Mouse (Mus musculus): ENCODE results near the gene Megf11.

DNA sequence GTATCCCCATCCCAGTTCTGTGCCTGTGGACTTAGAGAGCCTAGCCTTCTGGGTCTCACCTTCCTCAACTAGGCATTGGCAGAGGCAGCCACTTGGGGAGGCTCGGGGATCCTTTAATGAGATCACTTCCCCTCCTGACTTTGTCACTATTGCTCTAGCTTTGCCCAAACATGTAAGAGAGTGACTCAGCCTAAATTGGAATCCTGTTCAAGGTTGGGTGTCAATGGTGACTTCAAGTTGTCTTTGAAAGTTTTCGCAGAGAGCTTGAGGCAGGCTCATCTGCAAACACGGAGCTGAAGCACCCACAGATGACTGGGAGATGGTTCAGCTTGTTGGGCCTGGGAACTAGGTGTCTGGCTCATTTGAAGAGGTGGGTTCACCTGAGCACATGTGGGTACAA lies 85.9 kb downstream of the Megf11 start:
- TF ChIP-seq POLR2A (IDR thresholded peaks at IDR 0.05; ENCODE audit: control insufficient read depth in 1 of 2, insufficient read depth in 1 of 2, low read depth in 1 of 2, low read length in 2 of 2, poor library complexity in 1 of 2), result no peak
- no peak for TF ChIP-seq ZNF384 (IDR thresholded peaks at IDR 0.05; ENCODE audit: low read depth, low read length)
- no peak for TF ChIP-seq CTCF (IDR thresholded peaks at IDR 0.05 in 2 of 3, conservative IDR thresholded peaks at IDR 0.05 in 1 of 3; ENCODE audit: control insufficient read depth in 1 of 3, insufficient read depth in 1 of 3, low read depth in 2 of 3, low read length in 3 of 3, poor library complexity in 1 of 3, severe bottlenecking in 1 of 3)
- no peak for TF ChIP-seq EP300 (IDR thresholded peaks at IDR 0.05; ENCODE audit: low read depth in 1 of 2, low read length in 2 of 2)
- no peak for TF ChIP-seq HCFC1 (IDR thresholded peaks at IDR 0.05; ENCODE audit: low read depth, low read length)
- TF ChIP-seq UBTF (IDR thresholded peaks at IDR 0.05; ENCODE audit: borderline replicate concordance, insufficient read depth, low read depth, low read length), result no peak
- TF ChIP-seq KAT2A (conservative IDR thresholded peaks at IDR 0.05; ENCODE audit: low read depth, low read length), result no peak
- no peak for TF ChIP-seq BHLHE40 (IDR thresholded peaks at IDR 0.05; ENCODE audit: borderline replicate concordance, low read depth, low read length)
- TF ChIP-seq MAZ (IDR thresholded peaks at IDR 0.05; ENCODE audit: low read depth, low read length), result no peak
